Mouse (Mus musculus): ENCODE data around the gene Ryr2. TPM values are rescaled to one million over a fixed set of nuclear protein-coding genes. Genes with fewer than 3 reads are reported as not detected.
"Not testable (repeated sequence)": the region's sequence is repeated elsewhere in the genome, so short reads cannot be mapped to it uniquely, and the experiment has no call there.

Ryr2 gene
- total RNA-seq, 2 experiments from 2014 or later, result 132 to 134 TPM

DNA sequence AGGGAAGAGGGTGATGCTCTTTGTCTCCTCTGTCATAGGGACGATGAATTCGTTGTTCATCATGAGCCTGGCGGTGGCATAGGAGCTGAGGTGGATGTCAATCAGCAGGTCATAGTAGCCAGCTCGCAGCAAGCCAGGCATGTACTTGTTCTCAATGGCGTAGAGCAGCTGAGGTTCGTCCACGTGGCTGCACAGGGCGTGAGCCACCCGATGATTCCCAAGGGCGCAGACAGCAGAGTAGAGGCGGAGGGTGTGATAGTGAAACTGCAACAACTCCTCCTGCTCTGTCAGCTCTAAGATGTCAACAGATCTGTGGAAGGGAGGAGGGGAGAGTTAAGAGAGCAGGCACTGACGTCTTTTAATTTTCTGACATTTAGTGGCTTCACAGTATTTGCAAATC is 368.5 kb downstream of the Ryr2 start:
- no peak for DNase-seq (ENCODE audit: extremely low spot score in 1 of 2, low spot score in 2 of 2)
- intact Hi-C loops (cut with DNase I), result no loop called here

DNA sequence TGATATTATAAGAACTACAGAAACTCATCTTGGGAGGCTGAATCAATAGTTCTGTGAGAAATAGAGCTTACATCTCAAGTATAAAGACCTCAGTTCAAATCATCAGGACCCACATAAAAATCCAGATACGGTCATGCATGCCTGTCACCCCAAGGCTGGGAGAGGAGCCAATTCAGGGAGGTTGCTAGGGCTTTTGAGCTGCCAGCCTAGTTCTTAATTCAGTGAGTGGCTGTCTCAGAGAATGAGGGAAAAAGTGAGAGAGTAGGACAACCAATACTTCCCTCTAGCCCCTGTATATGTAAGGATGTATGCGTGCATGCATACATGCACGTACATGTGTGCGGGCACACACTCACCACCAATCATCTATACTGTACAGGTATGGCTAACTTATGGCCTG is 390.5 kb downstream of the Ryr2 start:
- DNase-seq (ENCODE audit: extremely low spot score in 1 of 2, low spot score in 2 of 2), result peak in 1 of 2 experiments; percentile 5
- intact Hi-C loops (cut with DNase I), result no loop called here

- intact Hi-C loops (cut with DNase I), result no loop called here
- no peak for DNase-seq (ENCODE audit: extremely low spot score in 1 of 2, low spot score in 2 of 2)
Measured at GRCm38 (mm10) chr13:11709708-11710471, 396.9 kb downstream of the Ryr2 start.

DNA sequence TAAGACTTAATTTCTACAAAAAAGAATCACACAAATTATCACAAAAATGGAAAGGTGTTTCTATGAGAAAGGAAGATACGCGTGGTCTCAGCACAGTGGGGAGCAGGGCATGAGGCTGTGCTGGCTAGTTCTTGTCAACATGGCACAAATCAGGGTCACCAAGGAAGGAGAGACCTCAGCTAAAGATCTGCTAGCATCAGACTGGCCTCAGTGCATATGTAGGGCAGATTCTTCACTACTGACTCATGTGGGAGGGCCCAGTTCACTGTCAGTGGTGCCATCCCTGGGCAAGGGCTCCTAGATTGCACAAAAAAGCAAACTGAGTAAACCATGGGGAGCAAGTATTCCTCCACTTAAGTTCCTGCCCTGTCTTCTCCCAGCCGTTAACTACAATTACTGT is 405.0 kb downstream of the Ryr2 start:
- intact Hi-C loops (cut with DNase I), result no loop called here
- DNase-seq (ENCODE audit: extremely low spot score in 1 of 2, low spot score in 2 of 2), result no peak

DNA sequence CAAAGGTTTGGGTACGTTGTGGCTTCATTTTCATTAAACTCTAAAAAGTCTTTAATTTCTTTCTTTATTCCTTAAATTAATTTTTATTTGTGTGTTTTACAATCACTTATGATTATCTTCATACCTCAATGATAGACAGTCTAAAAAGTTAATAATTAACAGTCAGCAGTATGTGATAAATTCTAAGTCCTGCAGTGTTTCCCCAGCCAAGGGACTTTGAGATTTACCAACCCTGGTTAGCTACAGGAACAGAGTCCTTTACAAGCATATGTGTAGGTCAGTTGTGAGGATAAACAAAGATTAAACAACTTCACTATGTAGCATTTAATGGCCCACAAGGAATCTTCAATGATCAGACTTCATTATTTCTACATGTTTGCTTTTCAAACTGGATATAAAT is 410.2 kb downstream of the Ryr2 start:
- no peak for DNase-seq (ENCODE audit: extremely low spot score in 1 of 2, low spot score in 2 of 2)

DNA sequence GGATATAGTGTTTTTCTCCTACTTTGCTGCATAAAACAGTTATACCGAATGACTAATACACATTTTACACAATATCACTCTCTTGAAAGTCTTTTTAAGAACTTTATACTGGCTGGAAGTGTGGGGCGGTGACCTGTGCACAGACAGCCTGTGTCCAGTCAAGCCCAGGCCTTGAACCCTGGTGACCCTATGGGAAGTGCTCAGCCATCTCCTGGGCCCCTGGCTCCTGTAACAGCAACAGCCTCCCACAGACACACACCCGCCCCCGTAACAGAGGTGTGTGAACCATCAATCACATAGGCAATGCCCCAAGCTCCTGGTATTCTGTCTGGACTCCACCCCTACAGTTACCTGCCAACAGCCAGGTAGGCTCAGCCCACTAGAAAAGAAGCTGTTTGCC is 424.9 kb downstream of the Ryr2 start:
- no peak for DNase-seq (ENCODE audit: extremely low spot score in 1 of 2, low spot score in 2 of 2)
- intact Hi-C loops (cut with DNase I), result no loop called here

More for the DNA sequence above, 410.2 kb downstream of the Ryr2 start:
- intact Hi-C loops (cut with DNase I), result no loop called here

GRCm38 (mm10) chr13:11662815-11663214 is 443.9 kb downstream of the Ryr2 start:
- intact Hi-C loops (cut with DNase I), result no loop called here
- DNase-seq (ENCODE audit: extremely low spot score in 1 of 2, low spot score in 2 of 2), result peak in 1 of 2 experiments; percentile 30

GRCm38 (mm10) chr13:11644846-11645245 is 461.9 kb downstream of the Ryr2 start:
- no peak for DNase-seq (ENCODE audit: extremely low spot score in 1 of 2, low spot score in 2 of 2)
- intact Hi-C loops (cut with DNase I), result no loop called here

- intact Hi-C loops (cut with DNase I), result no loop called here
- no peak for DNase-seq (ENCODE audit: extremely low spot score in 1 of 2, low spot score in 2 of 2)
Measured at GRCm38 (mm10) chr13:11636383-11636782, 470.4 kb downstream of the Ryr2 start.

DNA sequence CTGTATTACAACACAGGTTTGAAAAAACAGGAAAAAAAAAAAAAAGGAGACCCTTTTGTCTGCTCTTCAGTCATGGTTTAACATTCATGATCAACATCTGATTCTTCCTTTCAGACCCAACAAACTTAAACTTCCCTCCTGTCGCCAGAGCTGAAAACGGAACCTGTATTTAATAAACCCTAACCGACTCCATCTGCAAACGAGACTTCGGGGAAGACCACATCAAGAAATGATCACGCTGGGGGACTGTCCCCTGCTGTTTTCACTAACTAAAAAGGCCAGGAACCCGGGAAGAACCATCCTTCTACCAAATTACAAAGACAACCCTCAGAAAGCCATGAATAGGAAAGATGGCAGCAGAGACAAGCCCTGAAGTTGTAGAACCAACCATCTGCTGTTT is 482.2 kb downstream of the Ryr2 start:
- no peak for DNase-seq (ENCODE audit: extremely low spot score in 1 of 2, low spot score in 2 of 2)
- intact Hi-C loops (cut with DNase I), result no loop called here

- DNase-seq (ENCODE audit: extremely low spot score in 1 of 2, low spot score in 2 of 2), result no peak
- intact Hi-C loops (cut with DNase I), result no loop called here
Measured at GRCm38 (mm10) chr13:11595431-11595830, 511.3 kb downstream of the Ryr2 start.

- no peak for DNase-seq (ENCODE audit: extremely low spot score in 1 of 2, low spot score in 2 of 2)
- intact Hi-C loops (cut with DNase I), result no loop called here
Measured at GRCm38 (mm10) chr13:11585283-11585682, 521.5 kb downstream of the Ryr2 start.

- intact Hi-C loops (cut with DNase I), result no loop called here
- DNase-seq (ENCODE audit: extremely low spot score in 1 of 2, low spot score in 2 of 2), result no peak
Measured at GRCm38 (mm10) chr13:11572552-11572951, 534.2 kb downstream of the Ryr2 start.

DNA sequence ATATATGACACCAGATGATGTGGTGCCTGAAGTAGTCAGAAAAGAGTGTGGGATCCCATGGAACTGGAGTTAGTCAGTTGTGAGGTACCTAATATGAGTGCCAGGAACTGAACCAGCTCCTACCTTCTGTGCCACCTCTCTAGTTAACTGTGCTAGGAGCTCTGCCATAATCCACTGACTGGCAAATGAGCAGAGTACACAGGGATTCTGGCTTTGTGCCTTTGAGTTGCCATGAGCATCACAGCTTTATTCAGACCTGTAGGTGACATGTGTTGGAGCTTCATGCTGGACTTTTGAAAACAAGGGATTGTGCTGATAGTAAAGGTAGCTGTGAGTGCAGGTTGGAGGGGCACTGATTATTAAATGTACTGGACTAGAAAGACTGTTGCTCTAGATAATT is 539.4 kb downstream of the Ryr2 start:
- DNase-seq (ENCODE audit: extremely low spot score in 1 of 2, low spot score in 2 of 2), result no peak
- intact Hi-C loops (cut with DNase I), result loop anchor here (10.0 kb wide), 1 partner anchor 623 kb away; no protein-coding TSS in a partner anchor

DNA sequence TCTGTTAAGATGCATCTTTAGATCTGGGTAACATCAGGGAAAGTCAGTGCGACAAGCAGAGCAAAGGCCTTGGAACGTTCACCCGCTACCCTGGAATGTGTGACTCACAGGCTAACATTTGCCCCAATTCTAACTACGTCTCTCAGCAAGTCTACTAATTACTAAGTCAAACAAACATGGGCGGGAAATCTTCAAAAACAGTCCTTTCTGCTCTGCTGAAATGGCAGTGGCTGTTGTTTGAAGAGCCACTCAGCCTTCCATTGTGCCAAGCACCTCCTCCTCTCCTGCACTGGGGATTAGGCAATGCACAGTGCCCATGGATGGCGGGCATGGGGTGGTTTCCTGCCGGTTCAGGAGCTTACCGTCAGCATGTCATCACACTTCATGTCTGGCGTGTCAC is 540.3 kb downstream of the Ryr2 start:
- intact Hi-C loops (cut with DNase I), result loop anchor here (10.0 kb wide), 1 partner anchor 622 kb away; no protein-coding TSS in a partner anchor
- no peak for DNase-seq (ENCODE audit: extremely low spot score in 1 of 2, low spot score in 2 of 2)

GRCm38 (mm10) chr13:11563224-11564024 is 543.3 kb downstream of the Ryr2 start:
- intact Hi-C loops (cut with DNase I), result loop anchor here (5.0 to 10.0 kb wide), 2 partner anchors 619 to 1681 kb away; no protein-coding TSS in a partner anchor
- DNase-seq (ENCODE audit: extremely low spot score in 1 of 2, low spot score in 2 of 2), result peak; percentile 62 to 72

GRCm38 (mm10) chr13:11549644-11550043 is 557.1 kb downstream of the Ryr2 start:
- DNase-seq (ENCODE audit: extremely low spot score in 1 of 2, low spot score in 2 of 2), result no peak
- intact Hi-C loops (cut with DNase I), result no loop called here

GRCm38 (mm10) chr13:11549136-11549535 is 557.6 kb downstream of the Ryr2 start:
- DNase-seq (ENCODE audit: extremely low spot score in 1 of 2, low spot score in 2 of 2); intact Hi-C loops (cut with DNase I): not testable (repeated sequence)

- intact Hi-C loops (cut with DNase I), result no loop called here
- no peak for DNase-seq (ENCODE audit: extremely low spot score in 1 of 2, low spot score in 2 of 2)
Measured at GRCm38 (mm10) chr13:11545841-11546240, 560.9 kb downstream of the Ryr2 start.

DNA sequence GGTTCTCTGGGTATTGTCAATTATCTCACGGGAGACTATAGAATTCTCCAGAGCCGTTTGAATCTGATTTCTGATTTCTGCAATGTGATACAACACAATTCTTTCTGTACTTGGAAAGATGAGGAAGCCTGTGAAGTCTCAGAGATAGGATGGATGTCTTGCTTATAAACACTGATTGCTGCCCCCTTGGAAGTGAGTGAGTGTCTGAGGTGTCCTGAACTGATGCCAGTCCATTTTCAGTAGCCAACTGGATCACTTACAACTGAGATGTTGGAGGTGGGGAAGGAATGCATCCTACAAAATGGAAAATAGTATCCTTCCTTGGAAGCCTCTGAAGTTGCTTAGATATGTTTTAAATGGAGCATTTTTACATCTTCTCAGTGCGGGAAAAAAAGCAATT is 564.2 kb downstream of the Ryr2 start:
- no peak for DNase-seq (ENCODE audit: extremely low spot score in 1 of 2, low spot score in 2 of 2)

More for the DNA sequence above, 564.2 kb downstream of the Ryr2 start:
- intact Hi-C loops (cut with DNase I), result no loop called here
